Mouse (Mus musculus): ENCODE data around the gene Faim2.

DNA sequence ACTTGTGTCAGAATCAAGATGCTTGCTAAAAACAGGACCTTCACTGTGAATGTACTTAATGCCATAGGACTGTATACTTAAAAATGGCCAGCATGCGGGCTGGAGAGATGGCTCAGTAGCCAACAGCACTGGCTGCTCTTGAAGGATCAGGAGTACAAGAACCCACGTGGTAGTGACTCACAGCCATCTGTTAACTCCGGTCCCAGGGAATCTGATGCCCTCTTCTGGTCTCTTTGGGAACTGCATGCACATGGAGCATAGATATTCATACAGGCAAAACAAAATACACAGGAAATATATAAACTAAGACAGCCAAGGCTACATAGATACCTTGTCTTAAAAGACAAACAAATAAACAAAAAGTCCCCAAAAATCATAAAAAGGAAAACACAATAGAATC is 58.9 kb downstream of the Faim2 start:
- no peak for TF ChIP-seq POLR2A (IDR thresholded peaks at IDR 0.05; ENCODE audit: control insufficient read depth, extremely low read depth, insufficient read depth, low read length, poor library complexity)
- no peak for TF ChIP-seq CTCF (IDR thresholded peaks at IDR 0.05; ENCODE audit: borderline replicate concordance, control insufficient read depth, extremely low read depth, insufficient read depth, low read length, poor library complexity)

All from thymus, adult 2 months (tissue).